Mouse (Mus musculus) E14TG2a.4 (cell line): ENCODE data around the gene Cnot6.

Experiments
- CTCF ChIP-seq: conservative IDR thresholded peaks from 2 replicates; pipeline ENCODE4 v1.5.1; 2014; ENCODE audit warnings: low read length
- NANOG ChIP-seq: IDR thresholded peaks from 2 replicates; pipeline ENCODE4 v1.6.1; 2014; ENCODE audit warnings: borderline replicate concordance, low read length, mixed read lengths
- POU5F1 ChIP-seq: IDR thresholded peaks from 2 replicates; pipeline ENCODE4 v1.6.1; 2014; ENCODE audit warnings: low read length, borderline replicate concordance

DNA sequence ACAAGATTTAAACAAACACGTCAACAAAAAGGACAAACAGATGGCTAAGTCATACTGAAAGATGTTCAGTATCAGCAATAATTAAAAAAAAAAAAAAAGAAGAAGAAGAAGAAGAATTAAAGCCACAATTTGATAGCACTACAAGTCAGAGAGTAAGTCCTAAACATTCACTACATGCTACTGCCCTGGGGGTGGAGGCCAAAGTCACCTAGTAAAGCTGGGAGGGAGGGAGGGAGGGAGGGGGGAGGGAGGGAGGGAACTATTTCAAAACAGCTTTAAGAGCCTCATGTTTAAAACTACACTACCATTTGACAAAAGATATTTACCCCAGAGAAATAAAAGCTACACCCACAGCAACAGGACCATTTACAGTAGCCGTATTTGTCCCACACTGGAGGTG is 16.8 kb downstream of the Cnot6 start:
- no peak for TF ChIP-seq CTCF
- no peak for TF ChIP-seq NANOG
- no peak for TF ChIP-seq POU5F1
